Mouse (Mus musculus) liver, adult 2 months (tissue): Measurements from ENCODE around the gene Gcnt7.

ENCODE experiments used
- CTCF ChIP-seq: fragments of 200-500 bp; IDR thresholded peaks from 2 replicates; pipeline ENCODE4 v1.5.1; 2011; ENCODE audit warnings: low read depth, low read length, control low read depth
- POLR2A ChIP-seq: fragments of 200-500 bp; IDR thresholded peaks from 2 replicates; pipeline ENCODE4 v1.6.1; 2011; ENCODE audit warnings: low read length, control low read depth; ENCODE audit not compliant: insufficient read depth; ENCODE audit errors: extremely low read depth

DNA sequence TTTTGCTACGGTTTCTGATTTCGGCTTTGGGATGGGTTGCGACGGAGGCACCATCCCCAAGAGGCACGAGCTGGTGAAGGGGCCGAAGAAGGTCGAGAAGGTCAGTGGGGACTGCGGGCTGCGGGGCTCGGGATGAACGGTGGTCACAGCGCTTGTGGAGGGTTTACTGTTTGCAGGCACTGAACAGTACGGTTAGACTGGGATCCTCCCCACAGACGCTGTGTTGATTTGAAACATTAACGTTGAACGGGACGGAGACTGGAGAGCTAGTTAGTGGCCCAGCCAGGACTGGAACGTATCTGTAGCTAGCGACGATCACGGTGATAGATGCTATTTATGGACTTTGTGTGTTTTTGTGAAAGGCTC, 17.8 kb downstream of the Gcnt7 start:
- TF ChIP-seq POLR2A (no peak), CTCF (no peak)
